10 mouse cellular contexts compared by ENCODE assay signal in genomic region chr15:101144779-101145178, GRCm38 (mm10). TPM values are rescaled to one million over a fixed set of nuclear protein-coding genes. Genes with fewer than 3 reads are reported as not detected.
DNase-seq lines count a peak whose midpoint lies in the region; ATAC-seq and TF ChIP-seq lines count a peak whose summit lies in the region.
"Had no signal": no experiment of that assay in that cellular context is flagged by ENCODE, and none has a peak within 500 bp of the region (broad histone marks: within the 10 kb centered on the region; RNA-seq: fewer than 3 reads in every experiment).

No protein-coding gene starts in this region.

- 74% methylated on average over 8 of the region's 8 CpGs for WGBS in embryonic facial prominence, embryonic 13.5 days
- 11% methylated on average over 8 of the region's 8 CpGs for WGBS in small intestine, adult 2 months

- H3K27me3 ChIP-seq in embryonic facial prominence, embryonic 13.5 days = no peaks in the 10 kb centered on the region
- H3K27me3 ChIP-seq in small intestine, adult 2 months (ENCODE audit: control insufficient read depth, insufficient read depth, low read length) = no peaks in the 10 kb centered on the region

- 0 out of 2 replicates have a peak overlapping the region, but pooled peaks have one; percentile 25 for H3K27ac ChIP-seq in layer of hippocampus, adult 2 months
- peak overlapping the region; percentile 70 for H3K27ac ChIP-seq in embryonic facial prominence, embryonic 13.5 days
- H3K27ac ChIP-seq in small intestine, adult 2 months (ENCODE audit: insufficient read depth, low read depth, low read length) = peak overlapping the region; percentile 96

- H3K36me3 ChIP-seq in embryonic facial prominence, embryonic 13.5 days = no peaks in the 10 kb centered on the region
- no peaks in the 10 kb centered on the region for H3K36me3 ChIP-seq in small intestine, adult 2 months (ENCODE audit: control insufficient read depth, insufficient read depth, low read length)
- H3K36me3 ChIP-seq: G1E had no signal

- no peak for TF ChIP-seq CTCF in layer of hippocampus, adult 2 months (conservative IDR thresholded peaks at IDR 0.05)
- no peak for TF ChIP-seq CTCF in small intestine, adult 2 months (IDR thresholded peaks at IDR 0.05; ENCODE audit: extremely low read depth, insufficient read length, insufficient replicate concordance, low read depth, low read length)

- H3K4me2 ChIP-seq in embryonic facial prominence, embryonic 13.5 days = no peak overlapping the region

- H3K4me1 ChIP-seq in embryonic facial prominence, embryonic 13.5 days = peaks cover 72% of the 10 kb centered on the region
- H3K4me1 ChIP-seq in small intestine, adult 2 months (ENCODE audit: control insufficient read depth, insufficient read depth, insufficient read length, low read length) = peaks cover 42% of the 10 kb centered on the region

- H3K9ac ChIP-seq in embryonic facial prominence, embryonic 13.5 days = no peak overlapping the region

- H3K9me3 ChIP-seq in embryonic facial prominence, embryonic 13.5 days = no peaks in the 10 kb centered on the region

- TF ChIP-seq POLR2A in small intestine, adult 2 months (IDR thresholded peaks at IDR 0.05; ENCODE audit: low read depth, low read length) = no peak

- no peak overlapping the region for H3K4me3 ChIP-seq in layer of hippocampus, adult 2 months
- no peak overlapping the region for H3K4me3 ChIP-seq in embryonic facial prominence, embryonic 13.5 days
- H3K4me3 ChIP-seq in small intestine, adult 2 months (ENCODE audit: low read depth, low read length) = peak overlapping the region; percentile 48

- ATAC-seq in embryonic facial prominence, embryonic 13.5 days (ENCODE audit: insufficient number of reproducible peaks, insufficient read depth, low FRiP score, low TSS enrichment, low read depth) = no peak
- no peak for ATAC-seq in erythroid progenitor cell, adult 5-6 weeks (replicated peaks; ENCODE audit: low FRiP score, poor library complexity, severe bottlenecking)
- ATAC-seq in cerebellum, adult (ENCODE audit: insufficient number of reproducible peaks, low FRiP score, low TSS enrichment) = no peak

- no peak for DNase-seq in layer of hippocampus, adult 2 months (ENCODE audit: low spot score in 2 of 2)
- DNase-seq in layer of hippocampus, adult 8-10 months (ENCODE audit: low spot score in 2 of 2) = no peak
- peak; percentile 74 for DNase-seq in kidney, postnatal 14 days
- no peak for DNase-seq in urinary bladder, postnatal 4 days (ENCODE audit: low spot score in 2 of 2)

RNA-seq across cellular contexts. Expression of gene Acvrl1, which starts 16.5 kb away (rescaled TPM):
- 10 to 100 TPM; 11.2 to 11.4 TPM for total RNA-seq in layer of hippocampus, adult 2 months (2021)
- total RNA-seq in layer of hippocampus, adult 8-10 months (2022) = 10 to 100 TPM; 14.1 to 16.5 (median 14.9) TPM
- 9.9 and 10.1 TPM in 2 replicates for polyA plus RNA-seq in embryonic facial prominence, embryonic 13.5 days (2015; fragmentation: Nextera tagmentation; extraction: Ambion mirVana)
- 19.6 and 35.5 TPM in 2 replicates for polyA plus RNA-seq in small intestine, adult 2 months (2012; rRNA removed)
- total RNA-seq in erythroid progenitor cell, adult 5-6 weeks (2015; ENCODE audit: low replicate concordance) = 1.1 and 23.1 TPM in 2 replicates
- total RNA-seq in erythroid progenitor cell, adult 5-6 weeks (2017; ENCODE audit: low replicate concordance) = 0.08 and 1.3 TPM in 2 replicates

RNA-seq across cellular contexts. Expression of gene Acvr1b, which starts 29.1 kb away (rescaled TPM):
- total RNA-seq in layer of hippocampus, adult 2 months (2021) = 10 to 100 TPM; 85.1 to 87.8 TPM
- 10 to 100 TPM; 81.2 to 96.0 (median 85.4) TPM for total RNA-seq in layer of hippocampus, adult 8-10 months (2022)
- 8.0 TPM in 2 replicates for polyA plus RNA-seq in embryonic facial prominence, embryonic 13.5 days (2015; fragmentation: Nextera tagmentation; extraction: Ambion mirVana)
- polyA plus RNA-seq in small intestine, adult 2 months (2012; rRNA removed) = 21.5 and 46.0 TPM in 2 replicates
- 0.84 and 1.8 TPM in 2 replicates for total RNA-seq in erythroid progenitor cell, adult 5-6 weeks (2015; ENCODE audit: low replicate concordance)
- total RNA-seq in erythroid progenitor cell, adult 5-6 weeks (2017; ENCODE audit: low replicate concordance) = 1.2 and 1.4 TPM in 2 replicates
- polyA plus RNA-seq: G1E had no signal

RNA-seq across cellular contexts. Expression of gene Ankrd33, which starts 29.2 kb away (rescaled TPM):
- total RNA-seq in layer of hippocampus, adult 2 months (2021) = not detected
- total RNA-seq in layer of hippocampus, adult 8-10 months (2022) = under 1 TPM in 1 of 4 experiments, not detected in 3; 0.25 TPM
- polyA plus RNA-seq in embryonic facial prominence, embryonic 13.5 days (2015; fragmentation: Nextera tagmentation; extraction: Ambion mirVana) = not detected in 2 replicates
- polyA plus RNA-seq in small intestine, adult 2 months (2012; rRNA removed) = not detected in 2 replicates
- total RNA-seq in erythroid progenitor cell, adult 5-6 weeks (2015; ENCODE audit: low replicate concordance) = not detected in 2 replicates
- not detected in 2 replicates for total RNA-seq in erythroid progenitor cell, adult 5-6 weeks (2017; ENCODE audit: low replicate concordance)
- total RNA-seq: G1E; gastrocnemius, postnatal 10 days had no signal
- polyA plus RNA-seq: G1E had no signal

Comparison
In these comparisons a context has a peak if more than half of its experiments do, and no peak if none do; other contexts are left out.
1. H3K27ac ChIP-seq: peak in every context shown above with its lines; median percentile 96 in small intestine, adult 2 months; 70 in embryonic facial prominence, embryonic 13.5 days; 25 in layer of hippocampus, adult 2 months.
2. RNA of gene Acvr1b, which starts 29.1 kb away (total RNA-seq): 81.2 to 96.0 TPM in layer of hippocampus, adult 8-10 months and 85.1 to 87.8 TPM in layer of hippocampus, adult 2 months; 0.84 to 1.8 TPM in erythroid progenitor cell, adult 5-6 weeks; every median in the first group is over 10 times any median in the second.